Mouse (Mus musculus): Measurements from ENCODE around the gene Zim1. TPM values are rescaled to one million over a fixed set of nuclear protein-coding genes. Genes with fewer than 3 reads are reported as not detected.
A peak's percentile ranks its signal among the peaks of the same experiment; 100 is the strongest.

Zim1 gene
- 2.6 and 2.8 TPM in 2 replicates for polyA plus RNA-seq (2015; fragmentation: Nextera tagmentation; extraction: Ambion mirVana)

DNA sequence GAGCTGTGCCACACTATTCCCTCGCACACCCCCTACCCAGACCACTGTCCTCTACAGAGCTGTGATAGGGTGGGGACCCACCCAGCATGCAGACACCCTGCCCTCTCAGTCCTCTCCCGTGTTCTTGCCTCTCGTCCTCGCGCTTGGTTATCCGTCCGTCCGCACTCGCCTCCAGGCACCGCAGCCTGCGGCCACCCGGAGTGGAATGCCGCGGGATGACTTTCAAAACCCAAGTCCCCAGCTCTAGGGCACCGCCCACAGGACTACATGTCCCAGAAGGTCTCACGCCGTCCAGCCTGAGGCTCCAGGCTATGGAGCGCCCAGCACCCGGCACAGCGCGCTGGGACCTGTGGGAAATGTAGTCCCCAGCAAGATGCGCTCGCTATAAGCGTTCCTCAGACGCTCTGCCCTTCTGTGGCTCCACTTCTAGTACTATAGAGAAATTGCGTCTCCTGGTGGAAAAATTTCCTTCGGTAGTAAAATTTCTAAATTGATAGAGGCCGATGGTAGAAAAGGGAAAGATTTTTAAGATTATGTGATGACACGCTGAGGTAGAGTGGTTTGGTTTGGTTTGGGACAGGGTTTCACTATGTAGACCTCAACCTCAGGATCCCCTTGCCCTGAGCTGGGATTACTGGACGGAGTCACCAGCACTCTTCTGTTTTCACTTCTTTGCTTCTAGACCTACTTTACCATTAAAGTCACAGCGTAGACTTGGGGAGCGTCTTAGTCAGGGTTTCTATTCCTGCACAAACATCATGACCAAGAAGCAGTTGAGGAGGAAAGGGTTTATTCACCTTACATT, at the start of gene Zim1:
Zim1 (minus strand) TSS at position 210 of the 805 bp plus-strand sequence.
- H3K9ac ChIP-seq (ENCODE audit: low read depth, low read length), result peak within 1 kb of the TSS; percentile 41; the same call in 1 of the 2 replicates

GRCm38 (mm10) chr7:6744281-6744904, 48.1 kb upstream of the Zim1 start:
- H3K4me3 ChIP-seq (replicated peaks; ENCODE audit: low read depth, low read length), result no peak overlapping the region
- DNase-seq (ENCODE audit: low spot score), result peak; percentile 69
- H3K9ac ChIP-seq (ENCODE audit: low read depth, low read length), result no peak overlapping the region
- no peaks in the 10 kb centered on the region for H3K27me3 ChIP-seq (ENCODE audit: insufficient read depth, low read length)
- ATAC-seq (replicated peaks; ENCODE audit: low FRiP score, low read depth), result no peak
- H3K27ac ChIP-seq, result peak overlapping the region; percentile 50; the same call in 1 of the 2 replicates
- no peaks in the 10 kb centered on the region for H3K36me3 ChIP-seq (ENCODE audit: insufficient read depth, low read length)
- H3K9me3 ChIP-seq (replicated peaks; ENCODE audit: low read length), result no peaks in the 10 kb centered on the region
- H3K4me1 ChIP-seq (replicated peaks; ENCODE audit: insufficient read depth, low read length), result no peaks in the 10 kb centered on the region; the same call in 1 of the 2 replicates
- H3K4me2 ChIP-seq (ENCODE audit: low read length), result no peak overlapping the region
- 36% methylated on average over 10 of the region's 10 CpGs for WGBS
- TF ChIP-seq CTCF (IDR thresholded peaks at IDR 0.05; ENCODE audit: low read depth), result no peak

More for the DNA sequence above, at the start of gene Zim1:
- H3K9me3 ChIP-seq (replicated peaks; ENCODE audit: low read length), result no peaks in the 10 kb centered on the region
- H3K36me3 ChIP-seq (ENCODE audit: insufficient read depth, low read length), result no peaks in the 10 kb centered on the region
- 10% methylated on average over 32 of the region's 32 CpGs for WGBS
- peak within 1 kb of the TSS; percentile 59 for H3K4me2 ChIP-seq (ENCODE audit: low read length)
- H3K27ac ChIP-seq, result no peak within 1 kb of the TSS
- ATAC-seq (replicated peaks; ENCODE audit: low FRiP score, low read depth) (peak; percentile 100), DNase-seq (ENCODE audit: low spot score) (peak; percentile 96)
- TF ChIP-seq CTCF (IDR thresholded peaks at IDR 0.05; ENCODE audit: low read depth), result peak; percentile 47
- H3K27me3 ChIP-seq (ENCODE audit: insufficient read depth, low read length), result no peaks in the 10 kb centered on the region
- no peaks in the 10 kb centered on the region for H3K4me1 ChIP-seq (replicated peaks; ENCODE audit: insufficient read depth, low read length)
- H3K4me3 ChIP-seq (replicated peaks; ENCODE audit: low read depth, low read length), result peak within 1 kb of the TSS; percentile 39

DNA sequence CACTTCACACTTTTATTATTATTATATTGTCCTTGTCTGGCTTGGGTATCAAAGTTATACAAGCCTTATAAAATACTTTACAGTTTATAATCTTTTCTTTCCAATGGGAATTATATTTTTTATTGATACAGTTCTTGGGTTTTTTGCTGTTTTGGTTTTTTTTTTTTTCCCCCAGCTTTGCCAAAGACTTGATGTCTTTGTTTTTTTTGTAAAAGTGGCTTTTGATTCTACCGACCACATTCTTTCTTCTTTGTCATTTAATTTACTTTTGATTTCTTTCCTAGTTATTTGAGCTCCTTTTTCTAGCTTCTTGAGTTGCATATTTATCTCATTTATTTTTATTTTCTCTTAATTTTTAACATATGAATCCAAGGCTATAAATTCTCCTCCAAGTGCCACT, 39.8 kb upstream of the Zim1 start:
- ATAC-seq (replicated peaks; ENCODE audit: low FRiP score, low read depth) (no peak), DNase-seq (ENCODE audit: low spot score) (no peak)
- no peaks in the 10 kb centered on the region for H3K4me1 ChIP-seq (replicated peaks; ENCODE audit: insufficient read depth, low read length)
- no peak overlapping the region for H3K4me3 ChIP-seq (replicated peaks; ENCODE audit: low read depth, low read length)
- no peak overlapping the region for H3K4me2 ChIP-seq (ENCODE audit: low read length)
- TF ChIP-seq CTCF (IDR thresholded peaks at IDR 0.05; ENCODE audit: low read depth), result no peak
- H3K9me3 ChIP-seq (replicated peaks; ENCODE audit: low read length), result no peaks in the 10 kb centered on the region
- no peaks in the 10 kb centered on the region for H3K36me3 ChIP-seq (ENCODE audit: insufficient read depth, low read length)
- H3K27ac ChIP-seq, result no peak overlapping the region
- WGBS, result 56% methylated on average over 1 of the region's 1 CpGs
- H3K27me3 ChIP-seq (ENCODE audit: insufficient read depth, low read length), result no peaks in the 10 kb centered on the region
- no peak overlapping the region for H3K9ac ChIP-seq (ENCODE audit: low read depth, low read length)

- peak overlapping the region; percentile 50 for H3K4me3 ChIP-seq (replicated peaks; ENCODE audit: low read depth, low read length)
- H3K9ac ChIP-seq (ENCODE audit: low read depth, low read length), result no peak overlapping the region
- no peaks in the 10 kb centered on the region; the same call in 1 of the 2 replicates for H3K9me3 ChIP-seq (replicated peaks; ENCODE audit: low read length)
- no peaks in the 10 kb centered on the region for H3K4me1 ChIP-seq (replicated peaks; ENCODE audit: insufficient read depth, low read length)
- ATAC-seq (replicated peaks; ENCODE audit: low FRiP score, low read depth), result no peak
- H3K27me3 ChIP-seq (ENCODE audit: insufficient read depth, low read length), result no peaks in the 10 kb centered on the region
- no peak for DNase-seq (ENCODE audit: low spot score)
- no peak for TF ChIP-seq CTCF (IDR thresholded peaks at IDR 0.05; ENCODE audit: low read depth)
- H3K27ac ChIP-seq, result no peak overlapping the region
- peak overlapping the region; percentile 61 for H3K4me2 ChIP-seq (ENCODE audit: low read length)
- no peaks in the 10 kb centered on the region for H3K36me3 ChIP-seq (ENCODE audit: insufficient read depth, low read length)
- WGBS, result 51% methylated on average over 4 of the region's 4 CpGs
Measured at GRCm38 (mm10) chr7:6731930-6732329, 35.7 kb upstream of the Zim1 start.

DNA sequence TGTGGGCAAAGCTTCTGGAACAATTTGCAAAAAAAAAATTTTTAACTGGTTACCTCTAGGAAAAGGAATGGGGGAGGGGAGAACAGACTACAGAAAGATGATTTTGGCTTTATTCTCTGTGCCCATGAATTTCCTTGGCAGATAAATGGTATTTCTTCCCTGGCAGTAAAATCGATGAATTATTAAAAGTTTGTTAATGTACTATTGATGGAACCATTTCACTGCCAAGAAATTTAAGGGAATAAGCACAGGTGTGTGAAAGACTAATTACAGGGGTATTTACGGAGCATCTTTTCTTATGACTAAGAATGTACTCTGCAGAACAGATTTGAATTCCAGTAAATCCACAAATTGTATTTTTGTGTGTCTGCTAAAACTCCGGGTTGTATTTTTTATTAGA, 35.1 kb upstream of the Zim1 start:
- ATAC-seq (replicated peaks; ENCODE audit: low FRiP score, low read depth) (no peak), DNase-seq (ENCODE audit: low spot score) (no peak)
- Histone ChIP-seq H3K27ac (no peak overlapping the region), H3K4me3 (replicated peaks; ENCODE audit: low read depth, low read length) (peak overlapping the region; percentile 50), H3K27me3 (ENCODE audit: insufficient read depth, low read length) (no peaks in the 10 kb centered on the region), H3K36me3 (ENCODE audit: insufficient read depth, low read length) (no peaks in the 10 kb centered on the region), H3K4me1 (replicated peaks; ENCODE audit: insufficient read depth, low read length) (no peaks in the 10 kb centered on the region), H3K9me3 (replicated peaks; ENCODE audit: low read length) (no peaks in the 10 kb centered on the region; the same call in 1 of the 2 replicates), H3K4me2 (ENCODE audit: low read length) (peak overlapping the region; percentile 61), H3K9ac (ENCODE audit: low read depth, low read length) (no peak overlapping the region)
- 55% methylated on average over 3 of the region's 3 CpGs for WGBS
- no peak for TF ChIP-seq CTCF (IDR thresholded peaks at IDR 0.05; ENCODE audit: low read depth)

- H3K9me3 ChIP-seq (replicated peaks; ENCODE audit: low read length), result no peaks in the 10 kb centered on the region; the same call in 1 of the 2 replicates
- H3K4me1 ChIP-seq (replicated peaks; ENCODE audit: insufficient read depth, low read length), result no peaks in the 10 kb centered on the region
- no peaks in the 10 kb centered on the region for H3K36me3 ChIP-seq (ENCODE audit: insufficient read depth, low read length)
- WGBS, result 47% methylated on average over 15 of the region's 15 CpGs
- no peaks in the 10 kb centered on the region for H3K27me3 ChIP-seq (ENCODE audit: insufficient read depth, low read length)
- H3K9ac ChIP-seq (ENCODE audit: low read depth, low read length), result peak overlapping the region; percentile 43; the same call in 1 of the 2 replicates
- H3K27ac ChIP-seq, result no peak overlapping the region
- ATAC-seq (replicated peaks; ENCODE audit: low FRiP score, low read depth), result no peak
- H3K4me3 ChIP-seq (replicated peaks; ENCODE audit: low read depth, low read length), result peak overlapping the region; percentile 50
- no peak for TF ChIP-seq CTCF (IDR thresholded peaks at IDR 0.05; ENCODE audit: low read depth)
- peak overlapping the region; percentile 61 for H3K4me2 ChIP-seq (ENCODE audit: low read length)
- DNase-seq (ENCODE audit: low spot score), result peak; percentile 34
Measured at GRCm38 (mm10) chr7:6730801-6731200, 34.6 kb upstream of the Zim1 start.

Data from kidney, postnatal 0 days (tissue).